ENCODE assay signal across 8 mouse cellular contexts in genomic region chr6:59208685-59209298, GRCm38 (mm10). TPM values are rescaled to one million over a fixed set of nuclear protein-coding genes. Genes with fewer than 3 reads are reported as not detected.
DNase-seq lines count a peak whose midpoint lies in the region; ATAC-seq lines count a peak whose summit lies in the region.

Gene Tigd2 (plus strand): TSS chr6:59208870.

- H3K36me3 ChIP-seq in hindbrain, embryonic 14.5 days (replicated peaks; ENCODE audit: control insufficient read depth, insufficient read depth), result no peaks in the 10 kb centered on the region

- H3K27me3 ChIP-seq in hindbrain, embryonic 14.5 days (ENCODE audit: control insufficient read depth, insufficient read depth, low read length), result no peaks in the 10 kb centered on the region

- H3K9me3 ChIP-seq in hindbrain, embryonic 14.5 days (ENCODE audit: control insufficient read depth, low read length), result no peaks in the 10 kb centered on the region

- H3K4me2 ChIP-seq in hindbrain, embryonic 14.5 days (replicated peaks), result peak within 1 kb of the TSS; percentile 63

- peak within 1 kb of the TSS; percentile 59 for H3K4me3 ChIP-seq in hindbrain, embryonic 14.5 days (replicated peaks; ENCODE audit: low read length)

- under 1% methylated on average over 61 of the region's 62 CpGs for WGBS in hindbrain, embryonic 14.5 days

- peak; percentile 98 for DNase-seq in NIH3T3 (ENCODE audit: low read depth)
- DNase-seq in cerebellum, postnatal 10 days, result peak; percentile 99
- peak; percentile 76 to 87 for DNase-seq in frontal cortex, postnatal 14 days (ENCODE audit: low spot score in 2 of 2)
- DNase-seq in hindbrain, embryonic 14.5 days (ENCODE audit: low spot score), result peak; percentile 96
- peak; percentile 88 to 89 for DNase-seq in layer of hippocampus, postnatal 36 days
- DNase-seq in lung, postnatal 36 days, result peak; percentile 93
- DNase-seq in retina, postnatal 1 day, result peak; percentile 96
- DNase-seq in urinary bladder, adult 18-20 months (ENCODE audit: low spot score in 2 of 2), result peak; percentile 88 to 91

- peak; percentile 97 for ATAC-seq in hindbrain, embryonic 14.5 days (ENCODE audit: low FRiP score)

- H3K4me1 ChIP-seq in hindbrain, embryonic 14.5 days (replicated peaks; ENCODE audit: control insufficient read depth, insufficient read depth, low read length), result no peaks in the 10 kb centered on the region

- H3K9ac ChIP-seq in hindbrain, embryonic 14.5 days, result peak within 1 kb of the TSS; percentile 77

- peak within 1 kb of the TSS; percentile 77 for H3K27ac ChIP-seq in hindbrain, embryonic 14.5 days

RNA-seq across cellular contexts. Expression of gene Tigd2, which starts in this region (rescaled TPM):
- 11.7 and 12.8 TPM in 2 replicates for polyA plus RNA-seq in hindbrain, embryonic 14.5 days (2014; fragmentation: Nextera tagmentation; extraction: Ambion mirVana)
- total RNA-seq in layer of hippocampus, postnatal 36 days (2021), result 10 to 100 TPM; 15.9 to 16.1 TPM

Comparison
In these comparisons a context has a peak if more than half of its experiments do, and no peak if none do; other contexts are left out.
1. Peak in every context shown above with its lines: DNase-seq, ATAC-seq, H3K4me3 ChIP-seq and H3K27ac ChIP-seq.